Mouse (Mus musculus): ENCODE data around the gene Nr1h3. TPM values are rescaled to one million over a fixed set of nuclear protein-coding genes. Genes with fewer than 3 reads are reported as not detected.
"Not testable (repeated sequence)": the region's sequence is repeated elsewhere in the genome, so short reads cannot be mapped to it uniquely, and the experiment has no call there.

Nr1h3 gene
- 2.2 and 3.3 TPM in 2 replicates for polyA plus RNA-seq (2015; fragmentation: Nextera tagmentation; extraction: Ambion mirVana)

DNA sequence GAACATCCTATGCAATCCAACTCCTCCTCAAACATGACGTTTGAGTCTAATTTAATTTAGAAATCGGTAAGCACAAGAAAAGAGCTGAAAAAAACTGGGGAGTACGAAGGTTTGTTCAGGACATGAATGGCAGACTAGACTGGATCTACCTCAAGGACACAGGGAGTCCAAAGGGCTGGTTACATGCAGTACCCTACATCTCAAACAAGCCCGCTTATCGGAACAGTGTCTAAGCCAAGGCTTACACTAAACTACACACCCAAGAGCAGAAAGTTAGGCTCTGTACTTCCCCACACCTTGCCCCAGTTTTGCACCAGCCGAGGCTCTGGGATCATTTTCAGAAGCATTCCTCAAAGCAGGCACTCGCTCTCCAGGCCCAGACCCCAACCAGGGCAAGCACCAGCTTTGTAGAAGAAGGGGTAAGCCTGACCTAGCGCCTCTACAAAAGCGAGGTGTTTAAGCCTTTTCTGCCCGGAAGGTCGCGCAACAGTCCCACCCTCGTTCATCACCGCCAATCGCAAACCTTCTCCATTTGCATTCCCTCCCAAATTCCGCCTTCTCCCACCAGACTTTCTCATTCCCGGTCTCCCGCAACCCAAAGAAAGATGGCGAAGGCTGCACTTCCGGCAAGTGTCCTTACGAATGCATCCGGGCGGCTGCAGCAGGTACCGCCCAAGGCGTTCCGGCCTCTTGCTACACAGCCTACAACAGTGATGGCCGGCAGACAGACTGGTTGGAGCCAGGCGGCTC lies at the start of gene Nr1h3, which contains the start of gene Acp2:
Gene Nr1h3, minus strand, starts transcription at position 613 of the 750 bp plus-strand sequence.
Gene Acp2, plus strand, starts transcription at position 664 of the 750 bp plus-strand sequence.
- peaks cover 27% of the 10 kb centered on the region for H3K36me3 ChIP-seq
- H3K4me1 ChIP-seq, result peaks cover 17% of the 10 kb centered on the region
- H3K4me2 ChIP-seq, result peak within 1 kb of the TSS; percentile 67
- ATAC-seq (replicated peaks; ENCODE audit: low FRiP score), result peak; percentile 95
- peak within 1 kb of the TSS; percentile 69 for H3K9ac ChIP-seq
- peak within 1 kb of the TSS; percentile 96 for H3K27ac ChIP-seq
- H3K4me3 ChIP-seq (replicated peaks), result peak within 1 kb of the TSS; percentile 63
- H3K9me3 ChIP-seq (replicated peaks), result no peaks in the 10 kb centered on the region
- no peaks in the 10 kb centered on the region for H3K27me3 ChIP-seq
- whole genome bisulfite sequencing, result 3% methylated on average over 28 of the region's 28 CpGs

DNA sequence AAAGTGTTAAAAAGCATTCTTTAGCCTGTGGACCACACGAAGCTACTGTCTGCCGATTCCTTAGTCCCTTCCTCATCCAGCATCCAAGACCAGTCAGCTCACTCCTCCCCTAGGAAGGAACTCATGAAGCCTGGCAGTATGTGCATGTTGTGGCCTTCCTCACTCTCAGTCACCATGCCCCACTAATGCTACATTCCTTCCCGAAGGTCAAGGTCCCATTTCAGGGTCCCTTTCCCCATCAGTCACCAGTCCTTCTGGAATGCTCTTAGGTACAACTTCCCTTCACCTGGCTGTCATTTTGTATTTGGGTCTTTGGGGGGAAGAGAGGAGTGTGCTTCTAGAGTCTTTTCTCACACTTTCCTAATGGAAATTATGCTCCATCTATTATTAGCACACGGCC lies 49.4 kb upstream of the Nr1h3 start:
- no peak overlapping the region for H3K9ac ChIP-seq
- no peaks in the 10 kb centered on the region for H3K9me3 ChIP-seq (replicated peaks)
- peaks cover 42% of the 10 kb centered on the region for H3K27me3 ChIP-seq
- no peak for ATAC-seq (replicated peaks; ENCODE audit: low FRiP score)
- no peak overlapping the region for H3K4me2 ChIP-seq
- WGBS, result 74% methylated on average over 4 of the region's 4 CpGs
- H3K36me3 ChIP-seq, result no peaks in the 10 kb centered on the region
- H3K4me3 ChIP-seq (replicated peaks), result no peak overlapping the region
- H3K4me1 ChIP-seq, result peaks cover 22% of the 10 kb centered on the region
- H3K27ac ChIP-seq, result no peak overlapping the region

DNA sequence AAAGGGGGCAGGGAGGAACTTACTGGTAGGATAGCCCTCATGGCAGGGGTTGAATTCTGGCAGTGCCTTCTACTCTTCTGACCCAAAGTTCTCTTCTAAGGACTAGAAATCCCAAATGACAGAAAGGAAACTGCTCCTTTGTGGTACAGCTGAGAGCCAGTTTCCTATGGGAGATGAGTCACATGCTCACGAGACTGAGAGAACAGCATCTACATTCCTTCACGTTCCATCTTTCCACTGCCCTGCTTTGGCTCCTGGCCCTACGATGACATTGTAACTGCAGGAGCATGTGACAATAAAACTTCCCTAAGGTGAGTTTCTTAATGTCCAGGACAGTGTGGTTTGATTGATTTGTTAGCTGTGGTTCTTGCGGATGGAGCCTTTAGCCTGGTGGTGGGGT lies 45.7 kb upstream of the Nr1h3 start:
- no peaks in the 10 kb centered on the region for H3K36me3 ChIP-seq
- no peaks in the 10 kb centered on the region for H3K9me3 ChIP-seq (replicated peaks)
- 86% methylated on average over 4 of the region's 4 CpGs for WGBS
- no peak overlapping the region for H3K27ac ChIP-seq
- no peak for ATAC-seq (replicated peaks; ENCODE audit: low FRiP score)
- H3K9ac ChIP-seq, result no peak overlapping the region
- H3K4me1 ChIP-seq, result no peaks in the 10 kb centered on the region
- peaks cover 12% of the 10 kb centered on the region; the same call in 1 of the 2 replicates for H3K27me3 ChIP-seq
- H3K4me2 ChIP-seq, result no peak overlapping the region
- no peak overlapping the region for H3K4me3 ChIP-seq (replicated peaks)

DNA sequence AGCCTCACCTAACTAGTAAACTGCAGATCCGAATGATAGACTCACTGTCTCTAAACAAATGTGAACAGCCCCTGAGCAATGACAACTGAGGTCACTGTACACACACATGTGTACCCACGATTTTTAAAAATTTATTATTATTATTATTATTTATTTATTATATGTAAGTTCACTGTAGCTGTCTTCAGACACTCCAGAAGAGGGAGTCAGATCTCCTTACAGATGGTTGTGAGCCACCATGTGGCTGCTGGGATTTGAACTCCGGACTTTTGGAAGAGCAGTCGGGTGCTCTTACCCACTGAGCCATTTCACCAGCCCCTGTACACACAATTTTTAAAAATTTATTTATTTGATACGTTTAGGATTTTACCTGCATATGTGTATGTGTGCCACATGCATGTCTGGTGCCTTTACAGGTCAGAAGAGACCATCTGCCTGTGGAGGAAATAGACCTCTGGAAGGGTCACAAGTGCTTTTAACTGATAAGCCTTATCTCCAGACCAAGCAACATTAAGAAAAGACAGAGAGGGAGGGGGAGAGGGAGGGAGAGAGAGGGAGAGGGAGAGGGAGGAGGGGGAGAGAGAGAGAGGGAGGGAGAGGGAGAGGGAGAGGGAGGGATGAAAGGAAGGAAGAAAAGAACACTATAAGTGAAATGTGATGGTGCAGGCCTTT lies 42.1 kb upstream of the Nr1h3 start:
- Histone ChIP-seq H3K36me3 (no peaks in the 10 kb centered on the region), H3K9ac (no peak overlapping the region), H3K4me2 (no peak overlapping the region), H3K4me3 (replicated peaks) (no peak overlapping the region), H3K27me3 (no peaks in the 10 kb centered on the region), H3K9me3 (replicated peaks) (no peaks in the 10 kb centered on the region), H3K4me1 (no peaks in the 10 kb centered on the region), H3K27ac (no peak overlapping the region)
- no peak for ATAC-seq (replicated peaks; ENCODE audit: low FRiP score)
- WGBS, result 81% methylated on average over 5 of the region's 5 CpGs

DNA sequence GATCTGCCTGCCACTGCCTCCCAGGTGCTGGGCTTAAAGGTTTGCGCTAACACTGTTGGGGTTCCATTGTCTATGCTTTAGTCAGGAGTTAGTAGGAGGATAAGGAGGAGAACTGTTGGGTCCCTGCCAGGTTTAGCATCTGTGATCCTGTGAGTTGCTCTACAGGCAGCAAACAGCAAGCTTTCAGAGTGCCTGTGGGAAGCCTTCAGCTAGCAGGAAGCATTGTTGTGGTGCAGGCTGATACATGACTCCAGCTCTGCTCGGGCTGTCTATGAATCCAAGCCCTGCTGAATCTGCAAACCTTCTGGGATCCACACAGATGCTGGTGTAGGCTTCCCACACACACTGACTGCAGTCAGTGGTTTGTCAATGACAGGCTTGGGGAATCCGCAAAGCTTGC lies 40.8 kb upstream of the Nr1h3 start:
- Histone ChIP-seq H3K27me3 (no peaks in the 10 kb centered on the region), H3K36me3 (no peaks in the 10 kb centered on the region), H3K4me1 (no peaks in the 10 kb centered on the region), H3K4me3 (replicated peaks) (no peak overlapping the region), H3K9me3 (replicated peaks) (no peaks in the 10 kb centered on the region), H3K27ac (no peak overlapping the region), H3K9ac (no peak overlapping the region), H3K4me2 (no peak overlapping the region)
- ATAC-seq (replicated peaks; ENCODE audit: low FRiP score), result no peak
- WGBS, result 71% methylated on average over 3 of the region's 3 CpGs

DNA sequence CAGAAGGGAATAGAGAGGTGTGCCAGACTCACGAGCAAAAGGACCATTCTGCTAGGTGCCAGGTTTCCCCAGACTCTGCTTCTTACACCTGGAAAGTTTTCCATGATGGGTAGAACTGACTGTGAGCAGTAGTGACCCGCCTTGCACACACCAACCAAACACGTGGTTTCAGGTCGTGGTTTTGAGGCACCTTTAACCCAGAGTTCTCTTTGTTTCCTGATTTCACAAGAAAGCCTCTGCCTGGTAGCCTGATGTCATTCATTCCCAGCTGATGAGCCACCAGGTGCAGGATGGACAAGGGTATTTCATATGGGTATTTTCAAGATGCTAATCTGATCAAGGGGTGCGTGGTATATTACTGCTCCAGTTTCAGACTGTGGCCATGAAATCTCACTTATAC lies 39.9 kb upstream of the Nr1h3 start:
- 60% methylated on average over 5 of the region's 5 CpGs for WGBS
- Histone ChIP-seq H3K36me3 (no peaks in the 10 kb centered on the region), H3K9me3 (replicated peaks) (no peaks in the 10 kb centered on the region), H3K4me1 (peaks cover 3% of the 10 kb centered on the region), H3K27me3 (no peaks in the 10 kb centered on the region), H3K4me3 (replicated peaks) (no peak overlapping the region), H3K4me2 (no peak overlapping the region), H3K9ac (no peak overlapping the region), H3K27ac (no peak overlapping the region)
- no peak for ATAC-seq (replicated peaks; ENCODE audit: low FRiP score)

DNA sequence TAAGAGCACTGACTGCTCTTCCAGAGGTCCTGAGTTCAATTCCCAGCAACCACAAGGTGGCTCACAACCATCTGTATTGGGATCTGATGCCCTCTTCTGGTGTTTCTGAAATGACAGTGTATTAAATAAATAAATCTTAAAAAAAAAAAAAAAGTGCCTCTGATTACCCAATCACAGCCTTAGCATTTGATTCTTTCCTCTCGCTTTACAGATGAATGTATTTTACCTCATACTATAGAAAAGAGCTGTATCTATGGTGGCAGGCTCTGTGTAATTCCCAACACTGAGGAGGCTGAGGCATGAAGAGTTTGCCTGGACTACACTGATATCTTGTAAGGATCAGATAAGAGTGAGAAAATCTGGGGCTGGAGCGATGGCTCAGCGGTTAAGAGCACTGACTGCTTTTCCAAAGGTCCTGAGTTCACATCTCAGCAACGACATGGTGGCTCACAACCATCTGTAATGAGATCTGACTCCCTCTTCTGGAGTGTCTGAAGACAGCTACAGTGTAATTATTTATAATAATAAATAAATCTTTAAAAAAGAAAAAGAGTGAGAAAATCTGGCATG lies 35.0 kb upstream of the Nr1h3 start:
- H3K9me3 ChIP-seq (replicated peaks); H3K4me1 ChIP-seq; ATAC-seq (replicated peaks; ENCODE audit: low FRiP score); H3K27me3 ChIP-seq; H3K36me3 ChIP-seq: not testable (repeated sequence)
- Histone ChIP-seq H3K27ac (peak overlapping the region; percentile 96), H3K9ac (peak overlapping the region; percentile 41; the same call in 1 of the 2 replicates), H3K4me3 (replicated peaks) (peak overlapping the region; percentile 61), H3K4me2 (peak overlapping the region; percentile 86)
- 17% methylated on average over 4 of the region's 4 CpGs for WGBS

DNA sequence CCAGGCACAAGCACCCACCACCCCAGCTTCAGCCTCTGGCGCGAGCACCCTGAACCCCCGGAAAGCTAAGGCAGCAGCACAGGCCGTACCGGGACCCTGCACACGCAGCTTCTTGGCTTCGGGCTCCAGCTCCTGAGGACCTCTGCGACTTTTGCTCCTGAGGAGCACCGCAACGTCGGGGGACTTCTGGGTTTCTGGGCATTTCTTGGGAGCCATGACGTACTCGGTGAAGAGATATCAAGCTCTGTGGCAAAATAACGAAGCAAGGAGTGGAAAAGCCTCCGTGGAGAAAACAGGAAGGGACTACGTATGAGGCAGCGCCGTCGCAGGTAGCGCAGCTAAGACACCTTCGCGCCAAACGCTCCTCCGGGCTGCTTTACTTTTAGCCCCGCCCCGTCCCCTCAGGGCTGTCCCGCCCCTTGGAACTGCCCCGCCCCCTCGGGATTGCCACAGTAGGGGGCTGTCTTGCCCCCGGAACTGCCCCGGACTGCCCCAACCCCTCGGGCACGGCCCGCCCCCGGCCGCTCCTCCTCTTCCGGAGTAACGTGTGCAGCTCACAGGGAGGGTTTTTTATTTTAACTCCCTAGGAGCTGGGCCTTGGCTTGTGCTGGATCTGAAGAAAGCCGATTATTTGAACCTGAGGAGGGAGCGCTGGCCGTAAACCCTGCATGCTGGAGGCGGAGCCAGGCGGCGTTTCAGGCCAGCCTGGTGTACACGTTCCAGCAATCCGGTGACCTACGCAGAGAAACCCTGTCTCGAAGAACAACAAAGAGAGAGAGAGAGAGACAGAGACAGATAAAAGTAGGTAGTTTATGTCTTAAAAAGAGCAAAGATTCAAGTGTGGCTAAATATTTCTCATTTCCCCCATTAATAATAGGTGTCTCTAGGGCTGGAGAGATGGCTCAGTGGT lies 34.2 kb upstream of the Nr1h3 start, which contains the start of gene Ddb2:
Gene Ddb2, minus strand, starts transcription at position 382 of the 910 bp plus-strand sequence.
- Histone ChIP-seq H3K36me3 (peaks cover 6% of the 10 kb centered on the region; the same call in 1 of the 2 replicates), H3K27me3 (no peaks in the 10 kb centered on the region), H3K27ac (peak within 1 kb of the TSS; percentile 96), H3K4me3 (replicated peaks) (peak within 1 kb of the TSS; percentile 61), H3K4me2 (peak within 1 kb of the TSS; percentile 86), H3K9me3 (replicated peaks) (no peaks in the 10 kb centered on the region), H3K4me1 (peaks cover 9% of the 10 kb centered on the region), H3K9ac (peak within 1 kb of the TSS; percentile 51)
- peak; percentile 99 for ATAC-seq (replicated peaks; ENCODE audit: low FRiP score)
- under 1% methylated on average over 46 of the region's 48 CpGs for WGBS

DNA sequence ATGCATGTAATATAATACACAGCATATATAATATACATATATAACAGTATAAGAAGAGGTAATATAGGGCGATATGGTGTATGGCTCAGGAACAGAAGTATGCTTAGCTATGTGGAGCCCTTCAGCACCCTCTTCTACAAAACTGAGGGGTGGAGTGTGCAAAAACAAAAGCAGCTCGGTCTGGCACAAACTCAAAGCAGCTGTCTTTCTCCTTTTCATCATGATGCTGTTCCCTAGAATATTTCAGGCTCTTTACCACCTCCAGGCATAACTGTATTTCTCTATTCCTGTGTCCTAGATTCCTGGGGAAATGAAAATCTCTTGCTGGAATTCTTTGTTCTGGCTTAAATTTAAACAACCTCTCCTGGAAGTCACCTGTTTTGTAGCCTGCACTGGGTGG lies 27.1 kb upstream of the Nr1h3 start:
- Histone ChIP-seq H3K36me3 (peaks cover 6% of the 10 kb centered on the region; the same call in 1 of the 2 replicates), H3K4me1 (no peaks in the 10 kb centered on the region), H3K9me3 (replicated peaks) (no peaks in the 10 kb centered on the region), H3K27me3 (no peaks in the 10 kb centered on the region), H3K9ac (no peak overlapping the region), H3K4me2 (no peak overlapping the region), H3K4me3 (replicated peaks) (no peak overlapping the region), H3K27ac (no peak overlapping the region)
- WGBS, result 83% methylated on average over 2 of the region's 2 CpGs
- no peak for ATAC-seq (replicated peaks; ENCODE audit: low FRiP score)

DNA sequence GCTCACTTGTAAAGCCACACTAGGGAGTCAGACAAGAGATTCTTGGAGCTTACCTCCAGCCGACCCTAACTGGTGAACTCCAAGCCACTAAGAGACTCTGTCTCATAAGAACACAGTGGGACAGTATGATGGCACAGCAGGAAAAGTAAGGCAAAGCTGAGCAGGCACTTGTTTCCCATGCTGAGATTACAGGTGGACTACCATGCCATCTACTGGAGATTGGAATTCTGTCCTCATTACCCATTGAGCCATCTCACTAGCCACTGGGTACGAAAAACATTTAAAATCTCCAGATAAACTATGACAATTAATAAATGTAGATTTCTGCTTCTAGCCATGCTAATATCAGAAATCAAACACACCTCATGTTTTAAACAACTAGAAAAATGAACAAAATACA lies 21.0 kb upstream of the Nr1h3 start:
- Histone ChIP-seq H3K9me3 (replicated peaks) (no peaks in the 10 kb centered on the region), H3K27me3 (no peaks in the 10 kb centered on the region), H3K27ac (no peak overlapping the region), H3K36me3 (no peaks in the 10 kb centered on the region), H3K4me1 (no peaks in the 10 kb centered on the region), H3K4me2 (no peak overlapping the region), H3K4me3 (replicated peaks) (no peak overlapping the region), H3K9ac (no peak overlapping the region)
- WGBS, result 88% methylated on average over 2 of the region's 2 CpGs
- no peak for ATAC-seq (replicated peaks; ENCODE audit: low FRiP score)

DNA sequence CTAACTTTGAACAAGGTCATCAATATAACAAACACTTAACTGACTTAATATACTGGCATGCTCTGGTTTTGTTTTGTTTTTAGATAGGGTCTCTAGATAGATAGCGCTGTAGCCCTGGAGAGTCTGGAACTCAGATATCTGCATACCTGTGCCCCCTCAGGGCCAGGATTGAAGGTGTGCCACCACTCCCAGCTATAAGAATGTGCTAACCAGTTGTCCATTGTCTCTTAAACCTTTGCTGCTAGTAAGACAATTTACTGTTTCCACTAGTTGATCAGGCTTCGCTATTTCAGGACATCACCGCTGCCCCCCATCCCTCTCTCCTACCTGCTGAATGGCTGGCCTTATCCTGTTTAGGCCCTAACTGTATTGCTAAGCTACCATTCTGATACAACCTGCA lies 17.9 kb upstream of the Nr1h3 start:
- no peak overlapping the region for H3K9ac ChIP-seq
- no peak overlapping the region for H3K4me3 ChIP-seq (replicated peaks)
- peaks cover 11% of the 10 kb centered on the region; the same call in 1 of the 2 replicates for H3K36me3 ChIP-seq
- no peak overlapping the region for H3K27ac ChIP-seq
- 97% methylated on average over 3 of the region's 3 CpGs for WGBS
- no peaks in the 10 kb centered on the region for H3K27me3 ChIP-seq
- ATAC-seq (replicated peaks; ENCODE audit: low FRiP score), result no peak
- H3K4me2 ChIP-seq, result no peak overlapping the region
- no peaks in the 10 kb centered on the region for H3K4me1 ChIP-seq
- no peaks in the 10 kb centered on the region for H3K9me3 ChIP-seq (replicated peaks)
